Mouse (Mus musculus) limb, embryonic 11.5 days (tissue): ENCODE measurements around the gene Gp9. TPM values are rescaled to one million over a fixed set of nuclear protein-coding genes. Genes with fewer than 3 reads are reported as not detected.

Experiments used
- ATAC-seq: fragments of 200-750 bp; cut with Nextera tagmentation; 2 replicates; pipeline ENCODE4 v1.8.0; 2017; ENCODE audit warnings: low read depth; ENCODE audit not compliant: insufficient number of reproducible peaks, low FRiP score, low TSS enrichment
- DNase-seq: peaks from one replicate; pipeline ENCODE4 v3.0.0-alpha.2; 2015; ENCODE audit warnings: low spot score
- H3K27ac ChIP-seq: fragments of 300-500 bp; sonication (generic); replicated peaks from 2 replicates; pipeline ENCODE4 v1.5.1; 2014; ENCODE audit warnings: low read depth, mild to moderate bottlenecking, low read length
- H3K27me3 ChIP-seq: fragments of 300-500 bp; sonication (generic); 2 replicates; pipeline ENCODE4 v1.6.1; 2014; ENCODE audit warnings: mild to moderate bottlenecking, low read length, mixed read lengths; ENCODE audit not compliant: control insufficient read depth, insufficient read depth
- H3K36me3 ChIP-seq: fragments of 300-500 bp; sonication (generic); 2 replicates; pipeline ENCODE4 v1.6.1; 2014; ENCODE audit warnings: mild to moderate bottlenecking, low read length, moderate library complexity, mixed read lengths; ENCODE audit not compliant: control insufficient read depth, insufficient read depth
- H3K4me1 ChIP-seq: fragments of 300-500 bp; sonication (generic); 2 replicates; pipeline ENCODE4 v1.6.1; 2014; ENCODE audit warnings: low read length, mixed read lengths; ENCODE audit not compliant: control insufficient read depth, insufficient read depth
- H3K4me2 ChIP-seq: fragments of 300-500 bp; sonication (generic); 2 replicates; pipeline ENCODE4 v1.6.1; 2014; ENCODE audit warnings: low read depth, mild to moderate bottlenecking, moderate library complexity; ENCODE audit not compliant: severe bottlenecking
- H3K4me3 ChIP-seq: fragments of 300-500 bp; sonication (generic); 2 replicates; pipeline ENCODE4 v1.5.1; 2014; ENCODE audit warnings: low read depth, low read length
- H3K9ac ChIP-seq: fragments of 300-500 bp; sonication (generic); 2 replicates; pipeline ENCODE4 v1.6.1; 2014; ENCODE audit warnings: mild to moderate bottlenecking, low read length
- H3K9me3 ChIP-seq: fragments of 300-500 bp; sonication (generic); 2 replicates; pipeline ENCODE4 v1.6.1; 2016; ENCODE audit warnings: low read length; ENCODE audit not compliant: control insufficient read depth
- WGBS: fragments of 180-500 bp; shearing (Covaris S2); extraction: QIAGEN DNeasy Blood & Tissue Kit; methylation state at CpG from one replicate; pipeline ENCODE4 v1.1.7; 2014; 5-methylcytosine and 5-hydroxymethylcytosine counted together
- polyA plus RNA-seq: library from polyadenylated mRNA; unstranded; fragments of >200 nt; fragmentation: Nextera tagmentation; extraction: Ambion mirVana; gene quantifications from 2 replicates; pipeline ENCODE4 v1.2.1, GENCODE M21; 2014

Gp9 gene
- polyA plus RNA-seq, 1 experiment from 2014 or later: 2.0 TPM

- H3K27me3 ChIP-seq: no peaks in the 10 kb centered on the region
- WGBS: 81% methylated on average over 6 of the region's 6 CpGs
- H3K36me3 ChIP-seq: peaks cover 3% of the 10 kb centered on the region; the same call in 1 of the 2 replicates
- ATAC-seq (no peak), DNase-seq (no peak)
- no peaks in the 10 kb centered on the region for H3K4me1 ChIP-seq
- no peaks in the 10 kb centered on the region for H3K9me3 ChIP-seq
- no peak overlapping the region for H3K9ac ChIP-seq
- no peak overlapping the region for H3K4me2 ChIP-seq
- no peak overlapping the region for H3K4me3 ChIP-seq
- H3K27ac ChIP-seq: no peak overlapping the region
Measured at GRCm38 (mm10) chr6:87787108-87787890, 9.4 kb downstream of the Gp9 start.

- H3K4me2 ChIP-seq: no peak overlapping the region
- no peak overlapping the region for H3K27ac ChIP-seq
- WGBS: 92% methylated on average over 9 of the region's 9 CpGs
- H3K4me1 ChIP-seq: no peaks in the 10 kb centered on the region
- ATAC-seq (no peak), DNase-seq (no peak)
- H3K9me3 ChIP-seq: no peaks in the 10 kb centered on the region
- H3K36me3 ChIP-seq: peaks cover 3% of the 10 kb centered on the region; the same call in 1 of the 2 replicates
- H3K4me3 ChIP-seq: no peak overlapping the region
- H3K27me3 ChIP-seq: no peaks in the 10 kb centered on the region
- no peak overlapping the region for H3K9ac ChIP-seq
Measured at GRCm38 (mm10) chr6:87788266-87788895, 10.5 kb downstream of the Gp9 start.

- no peak overlapping the region for H3K9ac ChIP-seq
- H3K4me1 ChIP-seq: no peaks in the 10 kb centered on the region
- peaks cover 3% of the 10 kb centered on the region; the same call in 1 of the 2 replicates for H3K36me3 ChIP-seq
- no peaks in the 10 kb centered on the region for H3K27me3 ChIP-seq
- ATAC-seq (no peak), DNase-seq (no peak)
- 69% methylated on average over 5 of the region's 5 CpGs for WGBS
- H3K27ac ChIP-seq: no peak overlapping the region
- no peaks in the 10 kb centered on the region for H3K9me3 ChIP-seq
- H3K4me3 ChIP-seq: no peak overlapping the region
- H3K4me2 ChIP-seq: no peak overlapping the region
Measured at GRCm38 (mm10) chr6:87788896-87789587, 11.2 kb downstream of the Gp9 start.

GRCm38 (mm10) chr6:87789791-87790190, 11.9 kb downstream of the Gp9 start:
- ATAC-seq (no peak), DNase-seq (no peak)
- Histone ChIP-seq H3K27ac (no peak overlapping the region), H3K4me2 (no peak overlapping the region), H3K9ac (no peak overlapping the region), H3K4me1 (no peaks in the 10 kb centered on the region), H3K9me3 (no peaks in the 10 kb centered on the region), H3K36me3 (peaks cover 3% of the 10 kb centered on the region; the same call in 1 of the 2 replicates), H3K4me3 (no peak overlapping the region), H3K27me3 (no peaks in the 10 kb centered on the region)
- 92% methylated on average over 6 of the region's 6 CpGs for WGBS

GRCm38 (mm10) chr6:87790779-87791480, 13.1 kb downstream of the Gp9 start:
- no peak for ATAC-seq
- peaks cover 3% of the 10 kb centered on the region; the same call in 1 of the 2 replicates for H3K36me3 ChIP-seq
- no peak for DNase-seq
- no peaks in the 10 kb centered on the region for H3K9me3 ChIP-seq
- no peaks in the 10 kb centered on the region for H3K27me3 ChIP-seq
- WGBS: 73% methylated on average over 7 of the region's 7 CpGs
- H3K4me1 ChIP-seq: no peaks in the 10 kb centered on the region
- no peak overlapping the region for H3K9ac ChIP-seq
- no peak overlapping the region for H3K27ac ChIP-seq
- H3K4me2 ChIP-seq: no peak overlapping the region
- H3K4me3 ChIP-seq: no peak overlapping the region

- ATAC-seq: no peak
- peaks cover 3% of the 10 kb centered on the region; the same call in 1 of the 2 replicates for H3K36me3 ChIP-seq
- 96% methylated on average over 5 of the region's 5 CpGs for WGBS
Measured at GRCm38 (mm10) chr6:87791826-87792225, 14.0 kb downstream of the Gp9 start.

GRCm38 (mm10) chr6:87793821-87794510, 16.1 kb downstream of the Gp9 start:
- DNase-seq (no peak), ATAC-seq (no peak)
- no peak overlapping the region for H3K9ac ChIP-seq
- no peaks in the 10 kb centered on the region for H3K9me3 ChIP-seq
- H3K36me3 ChIP-seq: peaks cover 3% of the 10 kb centered on the region; the same call in 1 of the 2 replicates
- H3K4me2 ChIP-seq: no peak overlapping the region
- H3K4me1 ChIP-seq: 0 out of 2 replicates have a peak, but pooled peaks cover 4% of the 10 kb centered on the region
- no peak overlapping the region for H3K27ac ChIP-seq
- 95% methylated on average over 10 of the region's 10 CpGs for WGBS
- no peaks in the 10 kb centered on the region for H3K27me3 ChIP-seq
- H3K4me3 ChIP-seq: no peak overlapping the region

More at GRCm38 (mm10) chr6:87791826-87792225, 14.0 kb downstream of the Gp9 start:
- DNase-seq: no peak
- Histone ChIP-seq H3K27ac (no peak overlapping the region), H3K9me3 (no peaks in the 10 kb centered on the region), H3K27me3 (no peaks in the 10 kb centered on the region), H3K4me1 (no peaks in the 10 kb centered on the region), H3K9ac (no peak overlapping the region), H3K4me3 (no peak overlapping the region), H3K4me2 (no peak overlapping the region)
